Mouse (Mus musculus) thymus, postnatal 14 days (tissue): ENCODE results near the gene Pdcd7.
A peak's percentile ranks its signal among the peaks of the same experiment; 100 is the strongest.

Experiments used
- DNase-seq: peaks from one replicate; pipeline ENCODE4 v3.0.0; 2021

Pdcd7 gene

GRCm38 (mm10) chr9:65356971-65357370 lies 11.1 kb downstream of the Pdcd7 start:
- no peak for DNase-seq

GRCm38 (mm10) chr9:65358956-65359480 lies 13.1 kb downstream of the Pdcd7 start:
- DNase-seq: no peak

GRCm38 (mm10) chr9:65360641-65361448 lies 14.9 kb downstream of the Pdcd7 start, which contains the start of gene Ubap1l:
Gene Ubap1l, plus strand, starts transcription at chr9:65361041.
- no peak for DNase-seq

DNA sequence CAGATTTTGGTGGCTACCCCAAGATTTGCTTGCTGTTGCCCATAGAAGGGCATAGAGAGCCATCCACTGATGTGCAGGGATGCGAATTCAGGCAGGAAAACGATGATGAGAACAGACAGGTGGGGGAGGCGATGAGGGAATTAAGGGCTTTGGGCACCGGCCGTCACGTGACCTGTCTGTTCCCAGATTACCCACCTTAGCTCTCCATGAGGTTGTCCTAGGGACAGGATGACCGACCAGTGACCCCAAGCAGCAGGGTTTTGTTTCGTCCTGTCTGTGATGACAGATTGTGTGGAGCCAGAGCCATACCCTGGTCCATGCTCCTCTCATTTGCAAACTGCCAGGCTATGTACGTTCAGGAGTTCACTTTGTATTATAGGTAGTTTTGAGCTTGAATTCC lies 17.8 kb downstream of the Pdcd7 start:
- DNase-seq: no peak

DNA sequence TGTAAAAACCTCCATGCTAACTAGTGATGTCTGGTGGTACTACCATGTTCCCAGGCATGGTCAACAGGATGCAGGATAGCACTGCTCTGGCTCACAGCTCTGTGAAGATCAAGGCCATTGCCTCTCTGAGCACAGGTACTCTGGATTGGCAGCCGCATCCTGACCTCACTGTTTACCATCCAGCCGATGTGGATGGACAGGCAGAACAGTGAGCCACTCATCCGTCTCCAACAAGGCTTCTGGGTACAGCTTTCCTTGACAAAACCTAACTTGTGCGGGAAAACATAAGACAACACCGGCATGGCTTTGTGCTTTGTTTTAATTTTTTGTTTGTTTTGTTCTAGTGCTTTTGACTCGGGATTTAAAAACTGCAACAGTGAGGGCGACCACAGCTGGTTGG lies 19.8 kb downstream of the Pdcd7 start:
- DNase-seq: no peak

DNA sequence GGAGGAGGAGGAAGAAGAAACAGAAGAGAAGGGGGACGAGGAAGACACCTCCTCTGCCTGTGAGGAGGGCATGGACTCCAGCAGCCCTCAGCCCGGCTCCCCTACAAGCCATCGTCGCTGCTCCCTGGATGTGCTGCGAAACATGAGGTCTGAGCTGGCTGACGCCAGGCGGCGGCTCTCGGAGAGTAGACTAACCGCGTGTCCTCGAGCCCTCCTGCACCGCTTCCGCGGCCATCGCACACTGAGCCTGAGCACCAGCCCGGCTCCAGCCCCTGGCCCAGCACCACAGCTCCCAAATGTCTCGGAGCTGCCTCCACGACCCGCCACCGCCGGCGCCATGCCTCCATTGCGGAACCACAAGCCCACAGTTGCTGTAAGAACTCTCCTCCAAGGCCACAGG lies 25.9 kb downstream of the Pdcd7 start:
- no peak for DNase-seq

DNA sequence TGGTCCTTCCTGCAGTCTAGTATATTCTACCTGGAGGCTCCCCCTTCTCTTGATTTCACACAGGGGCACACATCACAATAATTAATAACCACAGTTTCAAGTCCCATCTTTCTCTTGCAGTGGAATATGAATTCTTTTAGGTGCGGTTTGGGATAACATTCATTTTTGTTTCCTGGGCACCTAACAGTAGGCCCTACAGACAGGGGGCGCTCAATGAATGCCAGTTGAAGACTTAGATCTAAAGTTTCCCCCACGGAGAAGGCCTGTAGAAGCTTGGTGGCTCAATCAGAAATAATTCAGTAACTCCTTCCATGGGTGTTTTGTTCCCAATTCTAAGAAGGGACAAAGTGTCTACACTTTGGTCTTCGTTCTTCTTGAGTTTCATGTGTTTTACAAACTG lies 26.5 kb downstream of the Pdcd7 start:
- peak; percentile 71 for DNase-seq

GRCm38 (mm10) chr9:65374468-65375162 lies 28.7 kb downstream of the Pdcd7 start:
- DNase-seq: no peak

GRCm38 (mm10) chr9:65375163-65375934 lies 29.4 kb downstream of the Pdcd7 start:
- DNase-seq: no peak

GRCm38 (mm10) chr9:65381017-65381590 lies 35.2 kb downstream of the Pdcd7 start:
- DNase-seq: no peak

DNA sequence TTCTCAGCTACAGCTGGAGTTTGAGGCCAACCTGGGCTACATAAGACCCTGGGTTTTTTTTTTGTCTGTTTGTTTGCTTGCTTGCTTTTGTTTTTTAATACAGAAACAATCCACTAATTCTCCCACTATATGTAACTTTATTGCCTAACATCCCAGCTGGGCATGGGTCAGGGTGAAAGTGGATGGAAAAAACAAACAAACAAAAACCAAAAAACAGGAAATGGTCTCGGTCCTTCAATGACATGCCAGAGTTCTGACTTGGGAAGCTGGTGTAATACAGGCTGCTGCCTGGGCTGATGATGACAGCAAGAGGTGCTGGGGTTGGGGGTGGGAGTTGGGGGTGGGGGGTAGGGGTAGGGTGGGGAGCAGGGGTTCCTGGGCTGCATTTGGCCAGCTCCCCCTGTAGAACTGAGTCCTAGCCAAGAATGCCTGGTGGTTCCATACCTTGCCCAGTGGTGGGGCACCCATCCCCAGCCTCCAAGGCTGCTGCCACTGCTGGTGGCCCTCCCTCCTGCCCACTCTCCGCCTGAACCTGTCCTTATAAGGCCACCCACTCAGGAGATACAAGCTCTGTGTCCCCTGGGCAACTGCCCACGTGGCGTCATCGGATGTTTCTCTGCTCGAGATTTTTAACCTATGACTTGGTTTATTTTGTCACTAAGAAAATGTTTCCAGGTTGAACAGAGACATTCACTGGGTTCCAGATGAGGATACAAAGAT lies 36.3 kb downstream of the Pdcd7 start:
- DNase-seq: no peak

GRCm38 (mm10) chr9:65382751-65383097 lies 36.8 kb downstream of the Pdcd7 start:
- DNase-seq: no peak

GRCm38 (mm10) chr9:65384276-65384675 lies 38.4 kb downstream of the Pdcd7 start:
- DNase-seq: no peak

- DNase-seq: no peak
Measured at GRCm38 (mm10) chr9:65386373-65387140, 40.7 kb downstream of the Pdcd7 start.

DNA sequence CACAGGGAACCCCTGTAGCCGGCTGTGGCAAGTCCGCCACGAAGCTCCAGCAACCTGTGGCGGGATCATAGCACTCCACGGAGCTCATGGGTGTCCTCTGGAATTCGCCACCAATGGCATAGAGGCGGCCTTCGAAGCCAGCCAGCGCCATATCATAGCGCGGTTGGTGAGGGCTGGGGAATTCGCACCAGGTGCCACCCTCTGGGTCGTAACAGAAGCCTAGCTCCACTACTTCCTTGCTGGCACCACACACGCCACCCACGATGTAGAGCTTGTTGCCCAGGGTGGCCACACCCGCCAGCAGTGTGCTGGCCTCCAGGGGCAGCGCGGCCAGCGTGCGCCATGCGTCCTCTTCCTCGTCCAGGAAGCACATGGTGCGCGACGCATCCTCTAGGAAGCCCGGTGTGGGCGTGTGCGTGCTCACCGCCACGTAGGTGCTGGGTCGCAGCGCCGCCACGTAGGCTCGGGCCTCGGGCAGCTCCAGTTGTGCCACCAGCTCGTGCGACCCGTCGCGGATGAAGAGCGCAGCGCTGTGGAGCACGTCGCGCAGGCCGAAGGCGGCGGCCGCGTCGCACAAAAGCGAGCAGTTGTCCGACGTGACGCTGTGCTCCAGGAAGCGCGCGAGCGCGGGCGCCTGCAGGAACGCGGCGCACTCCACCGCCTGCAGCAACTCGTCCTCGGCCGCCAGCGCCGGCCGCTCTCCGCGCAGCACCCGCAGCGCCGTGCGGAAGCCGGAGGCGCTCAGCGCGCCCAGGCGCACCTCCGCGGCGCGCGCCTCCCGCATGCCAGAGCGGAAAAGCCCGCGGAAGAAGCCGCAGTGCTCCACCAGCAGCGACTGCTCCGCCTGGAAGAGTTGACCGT lies 45.1 kb downstream of the Pdcd7 start:
- DNase-seq: peak; percentile 27

DNA sequence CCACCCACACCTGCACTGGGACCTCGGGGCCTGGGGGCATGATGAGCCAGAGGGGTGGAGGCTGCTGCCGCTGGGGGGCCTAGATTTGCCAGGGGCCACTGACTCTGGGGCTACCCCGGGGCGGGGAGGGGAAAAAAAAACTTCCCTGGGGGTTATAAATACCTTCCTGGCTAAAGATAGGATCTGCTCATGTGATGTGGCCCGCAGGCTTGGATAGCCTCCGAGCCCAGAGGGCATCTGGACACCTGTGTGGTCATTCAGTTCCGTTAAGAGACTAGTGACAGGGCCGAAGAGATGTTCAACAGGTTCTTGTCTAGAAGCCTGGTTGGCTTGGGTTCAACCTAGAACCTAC lies 45.7 kb downstream of the Pdcd7 start, which contains the start of gene Kbtbd13:
Gene Kbtbd13, minus strand, starts transcription at position 40 of the 352 bp plus-strand sequence.
- no peak for DNase-seq

- peak; percentile 68 for DNase-seq
Measured at GRCm38 (mm10) chr9:65392638-65393364, 46.9 kb downstream of the Pdcd7 start.

DNA sequence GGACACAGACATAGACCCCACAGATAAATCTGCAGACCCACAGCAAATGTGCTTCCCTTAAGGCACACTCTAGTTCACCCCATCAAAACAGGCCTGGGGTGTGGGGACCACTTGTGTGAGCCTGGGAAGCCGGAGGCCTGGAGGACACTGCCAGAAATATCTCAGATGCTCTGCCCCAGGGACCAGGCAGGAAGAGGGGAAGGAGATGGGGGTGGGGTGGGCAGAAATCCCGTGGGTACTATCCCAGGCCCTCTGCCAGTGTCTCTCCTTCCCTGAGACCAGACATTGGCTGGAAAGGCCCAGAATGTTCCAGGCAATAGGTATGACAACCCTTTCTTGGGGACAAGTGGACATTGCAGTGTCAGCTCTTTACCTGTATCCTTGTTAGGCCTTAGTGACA lies 47.7 kb downstream of the Pdcd7 start:
- DNase-seq: no peak

- DNase-seq: no peak
Measured at GRCm38 (mm10) chr9:65394360-65394759, 48.5 kb downstream of the Pdcd7 start.

GRCm38 (mm10) chr9:65398279-65398678 lies 52.4 kb downstream of the Pdcd7 start, which contains the start of gene Rasl12:
Gene Rasl12, plus strand, starts transcription at chr9:65398506.
- DNase-seq: peak; percentile 65
